Mouse (Mus musculus) erythroblast, embryonic 14.5 days (primary cell): Measurements from ENCODE around the gene Acap1. TPM values are rescaled to one million over a fixed set of nuclear protein-coding genes. Genes with fewer than 3 reads are reported as not detected.
"Not testable (repeated sequence)": the region's sequence is repeated elsewhere in the genome, so short reads cannot be mapped to it uniquely, and the experiment has no call there.

ENCODE experiments used
- H3K27me3 ChIP-seq: 2 replicates; pipeline ENCODE4 v1.6.1; 2012; ENCODE audit warnings: inconsistent platforms; ENCODE audit not compliant: control insufficient read depth
- H3K36me3 ChIP-seq: 2 replicates; pipeline ENCODE4 v1.6.1; 2012; ENCODE audit warnings: mild to moderate bottlenecking, inconsistent platforms; ENCODE audit not compliant: control insufficient read depth
- H3K4me1 ChIP-seq: 2 replicates; pipeline ENCODE4 v1.6.1; 2012; ENCODE audit warnings: inconsistent platforms; ENCODE audit not compliant: control insufficient read depth
- H3K4me3 ChIP-seq: replicated peaks from 2 replicates; pipeline ENCODE3; 2012; ENCODE audit warnings: moderate library complexity, mild to moderate bottlenecking, inconsistent platforms
- H3K9me3 ChIP-seq: 2 replicates; pipeline ENCODE4 v1.6.1; 2012; ENCODE audit warnings: low read length, inconsistent platforms, mixed read lengths; ENCODE audit not compliant: control insufficient read depth
- GATA1 ChIP-seq: IDR thresholded peaks from 2 replicates; pipeline ENCODE4 v1.6.1; 2012; ENCODE audit warnings: low read length, inconsistent platforms, mixed read lengths
- TAL1 ChIP-seq: IDR thresholded peaks from 3 replicates; pipeline ENCODE4 v1.6.1; 2012; ENCODE audit warnings: low read length, inconsistent platforms, mixed read lengths
- polyA plus RNA-seq: library from polyadenylated mRNA; stranded (reverse); fragments of >175 nt; gene quantifications from 2 replicates; pipeline ENCODE4 v1.2.3, GENCODE M21; 2012

Acap1 gene
- polyA plus RNA-seq, 1 experiment, result 0.37 TPM

- TF ChIP-seq TAL1 (no peak), GATA1 (no peak)
Observed at GRCm38 (mm10) chr11:69935137-69935879, 40.0 kb upstream of the Acap1 start, which contains the start of gene Ybx2. Gene Ybx2 (plus strand): TSS chr11:69935796.

GRCm38 (mm10) chr11:69934681-69935080, 39.3 kb upstream of the Acap1 start:
- Histone ChIP-seq H3K4me1 (peaks cover 56% of the 10 kb centered on the region), H3K36me3 (no peaks in the 10 kb centered on the region), H3K9me3 (peaks cover 17% of the 10 kb centered on the region), H3K4me3 (peak overlapping the region; percentile 47), H3K27me3 (peaks cover 62% of the 10 kb centered on the region)
- TF ChIP-seq TAL1 (no peak), GATA1 (no peak)

More at GRCm38 (mm10) chr11:69935137-69935879, 40.0 kb upstream of the Acap1 start, which contains the start of gene Ybx2:
- Histone ChIP-seq H3K27me3 (peaks cover 68% of the 10 kb centered on the region), H3K4me3 (peak within 1 kb of the TSS; percentile 63), H3K9me3 (peaks cover 17% of the 10 kb centered on the region), H3K36me3 (no peaks in the 10 kb centered on the region), H3K4me1 (peaks cover 58% of the 10 kb centered on the region)

GRCm38 (mm10) chr11:69934169-69934568, 38.8 kb upstream of the Acap1 start:
- TF ChIP-seq TAL1 (no peak), GATA1 (no peak)
- Histone ChIP-seq H3K4me1 (peaks cover 52% of the 10 kb centered on the region), H3K27me3 (peaks cover 57% of the 10 kb centered on the region), H3K4me3 (peak overlapping the region; percentile 47), H3K36me3 (no peaks in the 10 kb centered on the region), H3K9me3 (peaks cover 17% of the 10 kb centered on the region)

- Histone ChIP-seq H3K36me3 (no peaks in the 10 kb centered on the region), H3K9me3 (peaks cover 17% of the 10 kb centered on the region), H3K4me1 (peaks cover 42% of the 10 kb centered on the region), H3K4me3 (no peak overlapping the region), H3K27me3 (peaks cover 46% of the 10 kb centered on the region)
- TF ChIP-seq TAL1 (no peak), GATA1 (no peak)
Observed at GRCm38 (mm10) chr11:69933066-69933465, 37.7 kb upstream of the Acap1 start.

GRCm38 (mm10) chr11:69932254-69932653, 36.9 kb upstream of the Acap1 start:
- Histone ChIP-seq H3K36me3 (no peaks in the 10 kb centered on the region), H3K27me3 (peaks cover 38% of the 10 kb centered on the region), H3K4me3 (no peak overlapping the region), H3K9me3 (peaks cover 17% of the 10 kb centered on the region), H3K4me1 (peaks cover 38% of the 10 kb centered on the region)
- TF ChIP-seq TAL1 (no peak), GATA1 (no peak)

- Histone ChIP-seq H3K36me3 (no peaks in the 10 kb centered on the region), H3K9me3 (peaks cover 14% of the 10 kb centered on the region), H3K4me3 (no peak overlapping the region), H3K27me3 (peaks cover 33% of the 10 kb centered on the region), H3K4me1 (peaks cover 33% of the 10 kb centered on the region)
- no peak for TF ChIP-seq TAL1
- TF ChIP-seq GATA1, result no peak
Observed at GRCm38 (mm10) chr11:69931769-69932168, 36.4 kb upstream of the Acap1 start.

- H3K27me3 ChIP-seq, result peaks cover 26% of the 10 kb centered on the region
- H3K4me1 ChIP-seq, result peaks cover 26% of the 10 kb centered on the region
- peaks cover 11% of the 10 kb centered on the region for H3K9me3 ChIP-seq
- H3K36me3 ChIP-seq, result no peaks in the 10 kb centered on the region
- TF ChIP-seq GATA1, result no peak
- TF ChIP-seq TAL1, result no peak
- H3K4me3 ChIP-seq, result no peak overlapping the region
Observed at GRCm38 (mm10) chr11:69930967-69931537, 35.7 kb upstream of the Acap1 start.

- Histone ChIP-seq H3K27me3 (peaks cover 17% of the 10 kb centered on the region), H3K4me1 (peaks cover 17% of the 10 kb centered on the region)
- H3K9me3 ChIP-seq, H3K36me3 ChIP-seq, H3K4me3 ChIP-seq: not testable (repeated sequence)
Observed at GRCm38 (mm10) chr11:69930176-69930575, 34.8 kb upstream of the Acap1 start.

GRCm38 (mm10) chr11:69929712-69930111, 34.4 kb upstream of the Acap1 start:
- H3K27me3 ChIP-seq, result peaks cover 13% of the 10 kb centered on the region
- TF ChIP-seq TAL1 (no peak), GATA1 (no peak)
- H3K36me3 ChIP-seq, result no peaks in the 10 kb centered on the region
- H3K4me1 ChIP-seq, result peaks cover 12% of the 10 kb centered on the region
- H3K4me3 ChIP-seq, result no peak overlapping the region
- H3K9me3 ChIP-seq, result no peaks in the 10 kb centered on the region; the same call in 1 of the 2 replicates

GRCm38 (mm10) chr11:69927501-69927900, 32.2 kb upstream of the Acap1 start:
- TF ChIP-seq TAL1, result no peak
- TF ChIP-seq GATA1, result no peak
- Histone ChIP-seq H3K9me3 (no peaks in the 10 kb centered on the region), H3K4me1 (peaks cover 20% of the 10 kb centered on the region), H3K36me3 (no peaks in the 10 kb centered on the region), H3K27me3 (peaks cover 3% of the 10 kb centered on the region; the same call in 1 of the 2 replicates), H3K4me3 (no peak overlapping the region)
